Mouse (Mus musculus) T-helper 1 cell (primary cell): ENCODE data around the gene Usp16.

Experiments used
- in situ Hi-C: fragments of 300-600 bp; cut with MboI, MseI; formaldehyde crosslinking; loops from one replicate; pipeline ENCODE4 v1.15.1; 2025; ENCODE audit warnings: high pct_unique_total_duplicates

Usp16 gene

DNA sequence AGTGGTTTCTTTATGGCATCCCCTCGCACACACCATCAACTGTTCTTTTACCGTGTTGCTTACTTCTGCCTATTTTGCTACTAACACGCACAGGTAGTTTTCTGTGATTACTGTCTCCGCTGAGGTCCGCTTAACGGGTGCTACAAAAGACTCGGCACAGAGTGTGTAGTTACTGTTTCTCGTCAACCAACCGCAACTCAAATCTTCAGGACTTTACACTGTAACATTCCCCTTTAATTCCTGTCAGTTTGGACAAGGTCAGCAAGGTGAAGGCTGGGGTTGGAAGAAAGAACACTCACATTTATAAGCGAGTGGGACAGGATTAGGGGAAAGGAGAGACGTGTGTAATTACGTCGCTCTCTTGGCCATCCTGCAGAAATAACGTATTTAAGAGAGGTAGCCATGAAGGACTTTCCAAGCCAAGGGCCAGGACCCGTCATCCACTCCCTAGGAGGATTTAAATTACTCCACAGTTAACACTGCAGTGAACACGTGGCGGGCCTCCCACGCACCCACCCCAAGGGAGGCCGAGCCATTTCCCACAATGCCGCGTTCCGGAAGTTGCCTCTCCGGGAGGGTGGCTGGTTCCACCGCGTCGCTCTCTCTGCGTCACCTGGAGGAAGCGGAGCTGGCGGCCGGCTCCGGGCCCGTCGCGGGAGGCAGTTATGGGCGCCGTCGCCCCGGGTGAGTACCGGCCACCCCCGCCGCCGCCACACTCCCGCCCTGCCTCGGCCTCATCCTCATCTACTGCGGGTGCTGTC is at the start of gene Usp16:
Gene Usp16, plus strand, starts transcription at position 285 of the 761 bp plus-strand sequence.
- in situ Hi-C loops = no loop called here

DNA sequence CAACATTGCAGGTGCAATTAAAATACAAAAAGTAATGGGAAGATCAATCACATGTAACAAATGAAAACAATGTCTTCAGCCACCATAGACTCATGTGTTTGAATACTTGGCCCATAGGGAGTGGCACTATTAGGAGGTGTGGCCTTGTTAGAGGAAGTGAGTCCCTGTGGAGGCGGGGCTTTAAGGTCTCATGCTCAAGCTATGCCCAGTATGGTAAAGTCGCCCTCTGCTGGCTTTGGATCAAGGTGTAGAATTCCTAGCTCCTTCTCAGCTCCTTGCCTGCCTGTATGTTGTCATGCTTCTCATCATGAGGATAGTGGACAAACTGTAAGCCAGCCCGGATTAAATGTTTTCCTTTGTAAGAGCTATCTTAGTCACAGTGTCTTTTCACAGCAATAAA is 49.5 kb upstream of the Usp16 start:
- in situ Hi-C loops = no loop called here

DNA sequence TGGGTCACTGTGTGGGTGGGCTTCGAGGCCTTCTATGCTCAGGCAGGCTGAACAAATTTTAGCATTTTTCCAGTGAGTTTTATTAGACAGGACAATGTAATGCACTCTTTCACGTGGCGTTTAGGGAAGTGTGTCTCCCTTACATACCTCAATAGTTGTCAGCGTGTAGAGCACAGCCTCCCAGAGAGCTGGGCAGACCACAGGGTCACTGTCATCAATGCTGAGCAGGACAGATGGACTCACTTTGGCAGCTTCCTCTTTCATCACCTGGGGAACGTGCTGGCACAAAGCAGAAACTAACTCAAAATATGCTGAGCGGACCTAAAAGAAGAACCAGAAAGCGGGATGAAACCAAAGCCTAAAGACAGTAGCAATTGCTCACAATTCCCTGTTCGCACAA is 33.8 kb upstream of the Usp16 start:
- in situ Hi-C loops = no loop called here

DNA sequence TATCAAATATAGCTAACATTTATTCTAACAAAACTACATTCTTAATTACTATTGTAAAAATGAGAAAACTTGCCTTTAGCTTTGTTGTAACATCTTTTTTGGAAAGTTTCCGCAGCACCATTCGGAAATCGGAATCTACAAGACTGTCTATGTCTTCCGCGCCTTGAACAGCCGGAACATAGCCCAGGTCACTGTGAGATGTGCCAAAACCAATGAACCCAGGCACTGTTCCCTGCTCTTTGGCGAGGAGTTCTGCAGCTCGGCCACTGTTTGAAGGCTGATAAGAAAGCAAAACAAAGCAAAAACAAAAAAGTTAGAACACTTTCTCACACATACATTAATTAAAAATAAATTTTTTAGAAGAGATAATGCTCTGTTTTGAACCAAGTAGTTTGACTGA is 27.0 kb upstream of the Usp16 start:
- in situ Hi-C loops = no loop called here

DNA sequence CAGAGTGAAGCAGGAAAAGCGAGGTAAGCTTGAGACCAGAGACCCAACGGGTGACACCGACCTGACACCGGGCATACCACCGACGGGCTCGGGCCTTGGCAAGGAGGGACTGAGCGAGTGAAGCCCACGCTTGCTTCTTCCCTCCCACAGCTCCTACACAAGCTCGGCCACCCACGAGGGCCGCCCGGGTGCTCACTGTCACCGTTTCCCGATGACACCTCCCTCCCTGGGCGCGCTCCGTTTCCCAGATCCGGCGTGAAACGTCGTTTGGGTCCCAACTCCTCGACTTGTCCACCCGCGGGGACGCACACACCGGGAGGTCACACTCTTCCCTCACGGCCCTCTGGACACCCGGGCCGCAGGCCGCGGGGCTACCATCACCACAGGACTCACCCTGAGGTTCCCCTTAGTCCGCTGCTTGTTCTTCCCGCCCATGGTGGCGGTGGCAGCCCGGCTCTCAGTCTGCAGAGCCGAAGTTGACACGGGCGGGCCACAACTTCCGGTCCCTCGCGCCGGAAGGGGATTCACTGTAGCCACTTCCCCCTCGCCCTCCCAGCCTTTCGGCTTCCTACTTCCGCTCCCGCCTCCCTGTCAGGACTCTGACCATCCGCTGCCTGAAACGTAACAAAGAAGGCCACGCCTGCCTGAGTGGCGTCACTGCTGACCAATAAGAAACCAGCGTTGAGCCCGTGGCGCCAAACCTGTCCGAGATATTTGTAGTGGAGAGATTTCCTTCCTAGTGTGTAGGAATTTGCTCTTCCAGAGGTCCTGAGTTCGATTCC is 22.3 kb upstream of the Usp16 start, which contains the start of gene Ltn1:
Gene Ltn1, minus strand, starts transcription at position 580 of the 782 bp plus-strand sequence.
- in situ Hi-C loops = loop anchor here (10.0 kb wide), 1 partner anchor 293 kb away; no protein-coding TSS in a partner anchor

DNA sequence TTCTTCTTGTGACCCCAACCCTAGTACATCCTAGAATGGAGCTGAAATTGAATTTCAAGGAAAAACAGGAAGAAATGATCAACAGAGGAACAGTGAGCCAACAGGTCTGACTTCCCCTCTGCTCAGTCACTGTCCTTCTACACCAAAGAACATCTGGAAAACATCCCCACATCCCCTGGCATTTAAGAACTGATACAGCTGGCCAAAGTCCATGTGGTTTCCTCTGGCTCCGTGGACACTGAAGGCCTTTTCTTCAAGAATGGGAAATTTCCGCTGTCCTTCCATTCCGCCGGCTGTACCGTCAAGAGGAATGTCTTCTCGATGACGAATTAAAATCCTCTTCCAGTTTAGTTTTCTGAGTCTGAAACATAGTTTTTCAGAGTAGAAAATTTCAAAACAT is 20.2 kb upstream of the Usp16 start:
- in situ Hi-C loops = loop anchor here (10.0 kb wide), 1 partner anchor 291 kb away; no protein-coding TSS in a partner anchor

DNA sequence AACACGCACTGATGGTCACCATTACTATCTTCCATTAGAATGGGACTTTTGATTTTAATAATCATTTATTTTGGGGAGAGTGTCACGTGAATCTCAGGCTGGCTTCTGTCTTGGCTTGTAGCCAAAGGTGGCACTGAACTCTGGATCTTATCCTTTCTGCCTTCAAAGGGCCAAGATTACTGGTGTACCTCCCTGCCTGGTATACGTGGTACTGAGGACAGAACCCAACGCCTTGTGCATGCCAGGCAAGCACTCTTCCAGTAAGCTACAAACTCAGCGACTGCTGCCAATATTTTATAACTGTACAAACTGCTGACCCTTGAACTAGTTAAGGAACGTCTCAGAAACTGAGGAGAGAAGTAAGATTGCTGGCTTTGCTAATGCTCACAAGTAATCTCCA is 19.6 kb upstream of the Usp16 start:
- in situ Hi-C loops = loop anchor here (10.0 kb wide), 1 partner anchor 290 kb away; no protein-coding TSS in a partner anchor

DNA sequence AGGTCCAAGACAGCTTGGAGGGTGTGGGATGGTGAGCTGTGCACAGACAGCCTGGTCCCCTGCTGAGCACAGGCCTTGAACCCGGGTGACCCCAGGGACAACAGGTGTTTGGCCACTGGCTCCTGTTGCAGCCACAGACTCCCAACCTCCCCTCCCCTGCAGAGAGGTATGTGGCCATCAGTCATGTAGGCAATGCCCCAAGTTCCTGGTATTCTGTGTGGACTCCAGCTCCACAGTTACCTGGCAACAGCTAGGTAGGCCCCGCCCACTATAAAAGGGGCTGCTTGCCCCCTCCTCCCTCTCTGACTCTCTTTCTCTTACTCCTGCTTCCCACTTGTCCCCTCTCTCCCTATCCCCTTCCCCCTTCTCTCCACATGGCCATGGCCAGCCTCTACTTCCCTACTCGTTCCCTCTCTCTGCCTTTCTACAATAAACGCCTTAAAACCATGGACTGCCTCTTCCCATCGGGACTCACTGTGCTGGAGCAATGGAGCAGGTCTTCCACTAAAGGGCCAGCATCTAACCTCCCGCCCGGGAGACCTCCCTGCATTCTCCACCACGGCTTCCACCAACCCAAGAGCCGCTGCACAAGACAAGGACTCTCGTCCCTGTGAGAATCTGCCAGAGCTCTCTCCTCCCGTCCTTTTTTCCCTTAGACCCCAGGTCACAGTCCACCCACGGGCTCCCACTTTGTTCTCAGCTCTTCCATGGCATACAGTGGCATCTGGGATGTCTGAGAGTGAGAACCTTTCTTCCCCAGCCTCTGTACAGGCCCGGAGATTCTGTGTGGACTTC is 18.9 kb upstream of the Usp16 start:
- in situ Hi-C loops = loop anchor here (10.0 kb wide), 1 partner anchor 289 kb away; no protein-coding TSS in a partner anchor

DNA sequence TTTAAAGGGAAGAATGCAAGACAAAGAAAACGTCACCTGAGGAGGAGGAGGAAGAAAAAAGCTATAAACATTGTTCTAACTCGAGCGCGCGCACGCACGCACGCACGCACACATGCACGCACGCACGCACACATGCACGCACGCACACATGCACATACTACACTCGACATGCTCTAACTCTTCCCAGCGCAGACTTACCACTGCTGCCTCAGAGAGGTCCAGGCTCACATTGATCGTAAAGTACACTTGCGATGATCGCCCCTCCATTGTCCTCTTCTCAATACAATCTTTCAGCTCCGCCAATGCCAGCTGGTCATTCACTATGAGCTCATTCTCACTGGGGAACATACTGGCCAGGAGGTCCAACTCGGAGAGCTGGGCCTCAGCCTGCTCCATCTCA is 17.4 kb upstream of the Usp16 start:
- in situ Hi-C loops = loop anchor here (10.0 kb wide), 1 partner anchor 288 kb away; no protein-coding TSS in a partner anchor

DNA sequence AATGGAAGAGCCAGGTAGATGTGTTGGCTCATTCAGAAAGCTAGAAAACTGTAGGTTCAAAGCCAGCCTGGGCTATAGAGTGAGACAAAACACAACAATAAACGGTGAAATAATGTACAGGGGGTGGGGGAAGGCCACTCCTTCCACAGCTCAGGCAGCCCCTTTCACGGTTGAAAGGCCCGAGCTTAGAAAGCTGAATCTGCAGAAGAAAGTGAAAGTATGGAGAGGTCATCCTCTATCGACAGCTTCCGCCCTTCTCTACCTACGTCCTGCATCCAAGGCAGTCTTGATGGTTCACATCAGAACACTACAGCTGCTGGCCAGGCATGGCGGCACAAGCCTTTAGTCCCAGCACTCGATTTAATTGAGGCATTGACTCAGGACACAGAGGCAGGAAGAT is 15.8 kb upstream of the Usp16 start:
- in situ Hi-C loops = loop anchor here (10.0 kb wide), 1 partner anchor 286 kb away; no protein-coding TSS in a partner anchor

DNA sequence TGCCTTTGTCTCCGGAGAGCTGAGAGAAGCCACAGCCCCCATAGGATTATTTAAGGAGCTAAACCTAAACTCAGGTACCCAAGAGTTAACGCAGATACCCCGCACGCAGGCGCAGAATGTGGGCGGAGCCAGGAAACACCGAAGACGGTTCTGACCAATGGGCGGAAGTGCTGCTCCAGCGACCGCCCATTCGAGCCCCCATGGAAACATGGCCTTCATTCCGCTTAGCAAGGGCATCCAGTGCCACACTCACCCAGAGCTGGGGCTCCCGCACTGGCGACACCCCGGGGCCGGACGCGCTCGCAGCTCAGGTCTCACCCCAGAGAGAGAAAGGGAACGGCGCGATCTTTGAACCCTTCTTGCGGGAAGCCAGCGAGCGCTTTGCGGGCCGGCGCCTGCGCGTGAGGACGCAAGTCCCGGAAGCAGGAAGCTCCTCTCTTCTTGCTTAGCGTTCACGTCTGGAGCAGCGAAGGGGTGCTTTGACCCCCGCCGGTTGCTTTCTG is 14.3 kb upstream of the Usp16 start, which contains the start of gene Rwdd2b:
Gene Rwdd2b, minus strand, starts transcription at position 390 of the 503 bp plus-strand sequence.
- in situ Hi-C loops = loop anchor here (10.0 kb wide), 1 partner anchor 1955 kb away; no protein-coding TSS in a partner anchor

DNA sequence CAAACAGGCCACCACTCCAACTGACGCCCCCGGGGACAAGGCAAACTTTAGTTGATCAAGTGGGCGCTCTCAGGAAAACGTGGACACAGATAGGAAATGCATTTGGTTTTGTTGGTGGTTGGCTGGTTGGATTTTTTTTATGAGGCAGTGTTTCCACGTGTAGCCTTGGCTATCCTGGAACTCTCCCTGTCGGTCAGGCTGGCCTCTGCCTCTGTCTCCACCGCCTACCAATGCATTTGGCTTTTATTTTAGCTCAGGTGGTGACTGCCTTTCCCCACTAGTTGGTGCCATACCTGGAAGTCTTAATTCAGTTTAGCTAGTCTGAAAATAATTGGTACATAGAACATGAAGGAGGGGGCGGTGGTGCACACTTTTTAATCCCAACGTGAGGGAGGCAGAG is 13.4 kb upstream of the Usp16 start:
- in situ Hi-C loops = loop anchor here (10.0 kb wide), 1 partner anchor 1956 kb away; no protein-coding TSS in a partner anchor

DNA sequence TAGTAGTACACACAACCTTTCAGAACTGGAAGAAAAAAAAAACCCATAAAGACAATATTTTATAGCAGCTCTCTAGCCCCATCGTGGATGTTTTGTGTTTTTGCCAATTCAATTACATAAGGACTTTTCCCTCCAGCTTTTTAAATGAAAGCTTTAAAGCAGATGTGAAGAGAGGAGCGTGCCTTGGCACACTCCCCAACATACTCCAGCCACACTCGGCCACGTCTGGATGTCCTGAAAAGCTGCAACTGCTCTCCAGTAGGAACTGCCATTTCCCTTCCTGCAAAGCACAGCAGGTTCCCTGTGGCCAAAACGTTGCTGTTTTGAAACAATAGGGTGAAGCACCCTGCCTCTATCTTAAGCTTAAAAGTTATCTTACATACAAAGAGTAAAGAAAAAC is 12.2 kb upstream of the Usp16 start:
- in situ Hi-C loops = loop anchor here (10.0 kb wide), 1 partner anchor 1957 kb away; no protein-coding TSS in a partner anchor

DNA sequence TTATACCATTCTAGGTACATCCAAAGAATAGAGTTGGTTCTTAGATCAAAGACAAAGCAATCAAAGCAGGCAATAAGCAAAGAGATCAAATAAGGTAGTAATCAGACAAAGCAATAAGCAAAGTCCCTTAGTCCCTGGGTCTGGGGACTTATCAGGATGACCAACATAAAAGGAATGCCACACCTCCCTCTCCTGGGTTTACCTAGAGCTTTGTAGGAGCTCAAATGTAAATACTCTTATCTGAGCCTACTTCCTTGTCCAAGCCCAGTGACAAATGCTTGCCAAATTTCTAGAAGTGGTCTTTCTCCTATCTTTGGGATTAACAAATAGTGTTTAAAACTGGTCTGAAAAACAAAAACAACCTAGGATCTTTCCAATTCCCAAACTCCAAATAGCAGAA is 11.3 kb upstream of the Usp16 start:
- in situ Hi-C loops = loop anchor here (10.0 kb wide), 1 partner anchor 1958 kb away; no protein-coding TSS in a partner anchor

DNA sequence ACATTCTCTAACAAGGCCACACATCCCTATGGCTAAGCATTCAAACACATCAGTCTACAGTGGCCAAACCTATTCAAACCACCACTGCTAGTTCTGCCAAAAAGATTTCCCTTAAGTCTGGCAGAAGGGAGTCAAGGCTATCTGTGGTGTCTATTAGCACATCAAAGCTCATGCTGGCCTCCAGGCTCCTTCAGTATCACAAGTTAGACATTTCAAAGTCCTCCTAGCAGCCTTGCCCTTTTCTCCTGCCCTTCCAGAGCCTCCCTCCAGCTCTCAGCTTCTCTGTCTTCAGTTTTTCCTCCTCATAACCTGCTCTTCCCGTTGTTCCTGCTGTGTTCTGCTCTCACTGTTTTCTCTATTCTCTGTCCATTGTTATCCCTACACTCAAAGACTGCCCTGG is 10.4 kb upstream of the Usp16 start:
- in situ Hi-C loops = loop anchor here (10.0 kb wide), 1 partner anchor 1959 kb away; no protein-coding TSS in a partner anchor

DNA sequence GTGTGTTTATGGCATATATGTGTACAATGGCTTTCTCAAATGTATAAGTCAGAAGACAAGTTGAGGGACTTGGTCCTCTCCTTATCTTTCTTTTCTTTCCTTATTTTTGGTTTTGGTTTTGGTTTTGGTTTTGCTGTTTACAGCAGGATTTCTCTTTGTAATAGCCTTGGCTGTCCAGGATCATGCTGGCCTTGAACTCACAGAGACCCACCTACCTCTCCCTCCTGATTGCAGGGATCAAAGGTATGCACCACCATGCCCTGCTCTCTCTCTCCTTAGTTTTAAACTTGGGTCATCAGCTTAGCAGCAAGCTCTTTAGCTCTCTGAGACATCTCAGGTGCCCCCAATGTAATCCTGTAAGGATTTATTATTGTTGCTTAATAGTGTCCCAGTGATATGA is 9.4 kb upstream of the Usp16 start:
- in situ Hi-C loops = loop anchor here (10.0 kb wide), 1 partner anchor 1960 kb away; no protein-coding TSS in a partner anchor

DNA sequence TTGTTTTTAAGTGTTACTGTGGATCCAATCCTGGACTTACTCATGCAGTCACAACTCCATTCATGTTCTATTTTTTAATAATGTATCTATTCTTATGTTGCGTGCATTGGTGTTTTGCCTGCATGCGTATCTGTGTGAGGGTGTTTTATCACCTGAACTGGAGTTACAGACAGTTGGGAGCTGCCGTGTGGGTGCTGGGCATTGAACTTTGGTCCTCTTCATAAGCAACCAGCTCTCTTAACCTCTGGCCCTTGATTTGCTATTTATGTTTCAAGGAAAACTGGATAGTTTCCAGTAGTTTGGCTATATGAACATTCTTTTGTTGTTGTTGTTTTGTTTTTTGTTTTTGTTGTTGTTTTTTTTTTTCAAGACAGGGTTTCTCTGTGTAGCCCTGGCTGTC is 9.0 kb upstream of the Usp16 start:
- in situ Hi-C loops = loop anchor here (10.0 kb wide), 1 partner anchor 1961 kb away; no protein-coding TSS in a partner anchor

DNA sequence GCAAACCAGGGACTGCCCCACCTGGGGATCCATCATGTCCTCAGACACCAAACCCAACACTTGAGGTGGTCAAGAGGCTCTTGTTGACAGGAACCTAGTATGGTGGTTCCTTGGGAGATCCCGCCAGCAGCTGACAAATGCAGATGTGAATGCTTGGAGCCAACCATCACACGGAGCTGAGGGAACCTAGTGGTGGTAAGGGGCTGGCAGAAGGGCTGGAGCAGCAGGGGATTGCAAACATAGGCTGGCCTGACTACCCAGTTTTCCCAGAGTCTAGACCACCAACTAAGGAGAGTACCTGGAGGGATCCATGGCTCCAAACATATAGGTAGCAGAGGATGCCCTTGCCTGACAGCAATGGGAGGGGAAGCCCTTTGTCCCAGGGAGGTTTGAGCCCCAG is 1.3 kb upstream of the Usp16 start:
- in situ Hi-C loops = no loop called here

DNA sequence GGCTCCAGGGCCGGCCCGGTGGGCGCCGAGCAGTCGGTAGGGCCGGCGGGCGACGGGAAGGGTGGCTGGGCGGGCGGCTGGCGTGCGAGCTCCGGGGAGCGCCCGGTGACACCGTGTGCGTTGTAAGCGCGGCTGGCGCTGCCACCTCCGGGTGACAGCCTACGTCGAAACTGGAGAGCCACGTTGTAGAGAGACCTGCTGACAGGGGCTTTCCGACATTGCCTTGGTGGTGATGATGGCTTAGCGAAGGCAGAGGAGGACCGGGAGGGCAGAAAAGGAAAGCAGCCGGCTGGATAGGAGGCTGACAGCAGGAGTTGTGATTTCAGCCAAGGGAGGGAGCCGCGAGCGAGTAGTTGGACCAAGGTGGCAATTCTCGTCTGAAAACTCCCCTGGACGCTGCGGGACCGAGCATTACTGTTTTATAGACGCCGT is 693 bp downstream of the Usp16 start:
- in situ Hi-C loops = no loop called here

DNA sequence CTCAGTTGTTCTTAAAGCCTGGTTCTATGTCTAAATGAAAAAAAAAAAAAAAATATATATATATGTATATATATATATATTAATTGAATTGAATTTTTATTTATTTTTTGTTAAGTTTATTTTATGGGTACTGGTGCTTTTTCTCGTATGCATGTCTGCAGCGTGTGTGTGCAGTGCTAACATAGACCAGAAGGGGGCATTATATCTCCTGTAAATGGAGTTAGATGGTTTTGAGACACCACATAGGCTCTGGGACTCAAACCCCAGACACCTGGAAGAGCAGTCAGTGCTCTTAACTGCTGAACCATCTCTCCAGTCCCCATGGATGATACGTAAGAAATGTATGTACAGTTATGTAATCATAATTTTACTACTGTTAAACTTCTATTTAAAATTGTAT is 4.2 kb downstream of the Usp16 start:
- in situ Hi-C loops = no loop called here

DNA sequence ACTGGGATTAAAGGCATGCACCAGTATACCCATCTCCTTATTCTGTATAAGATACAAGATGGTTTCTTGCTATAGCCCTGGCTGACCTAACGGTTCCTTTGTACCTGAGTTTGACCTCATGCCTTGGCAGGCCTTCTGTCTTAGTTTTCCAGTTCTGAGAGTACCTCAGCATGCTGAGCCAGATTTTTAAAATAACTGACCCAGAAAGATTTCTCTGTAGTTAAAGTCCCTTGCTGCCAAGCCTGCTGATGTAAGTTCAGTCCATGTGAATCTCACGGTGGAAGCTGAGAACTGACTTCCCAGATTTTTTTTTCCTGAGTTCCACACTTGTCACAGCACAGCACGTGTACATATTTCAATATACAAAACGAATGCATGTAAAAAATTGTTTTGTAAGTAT is 16.1 kb downstream of the Usp16 start:
- in situ Hi-C loops = no loop called here
